Mouse (Mus musculus): ENCODE measurements around the gene AA986860.

DNA sequence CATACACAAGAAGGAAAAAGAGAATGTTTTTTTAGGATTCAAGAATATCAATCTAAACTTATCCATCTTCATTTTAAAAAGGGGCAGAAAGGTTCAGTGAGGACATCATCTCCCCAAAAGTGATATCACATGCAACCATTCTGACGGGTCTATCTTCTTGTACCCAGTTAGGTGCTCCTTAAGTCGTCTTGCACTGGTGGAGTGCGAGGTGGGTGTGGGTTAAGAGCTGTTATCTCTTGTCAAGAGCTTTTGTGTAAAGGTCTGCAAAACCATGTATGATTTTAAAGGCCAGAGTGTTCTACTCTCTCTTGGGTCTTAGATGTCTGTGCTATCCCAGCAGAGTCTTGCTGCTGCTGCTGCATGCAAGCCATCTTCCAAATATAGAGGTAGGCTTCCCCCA lies 15.0 kb downstream of the AA986860 start:
- TF ChIP-seq CTCF (IDR thresholded peaks at IDR 0.05; ENCODE audit: control insufficient read depth, insufficient read depth, insufficient replicate concordance, low read depth, low read length) (no peak), POLR2A (IDR thresholded peaks at IDR 0.05; ENCODE audit: control insufficient read depth, low read depth, low read length) (no peak)
